Mouse (Mus musculus) E14TG2a.4 (cell line): Measurements from ENCODE around the gene Fip1l1.

Experiments
- H3K27me3 ChIP-seq: 2 replicates; pipeline ENCODE4 v1.6.1; 2014; ENCODE audit warnings: low read length, control low read depth; ENCODE audit not compliant: insufficient read depth
- H3K36me3 ChIP-seq: 2 replicates; pipeline ENCODE4 v1.6.1; 2014; ENCODE audit warnings: low read length, control low read depth; ENCODE audit not compliant: insufficient read depth
- H3K4me1 ChIP-seq: replicated peaks from 2 replicates; pipeline ENCODE4 v1.6.1; 2014; ENCODE audit warnings: low read depth, low read length, control low read depth
- H3K4me3 ChIP-seq: replicated peaks from 2 replicates; pipeline ENCODE4 v1.5.1; 2014; ENCODE audit warnings: mild to moderate bottlenecking, low read length
- H3K9me3 ChIP-seq: 2 replicates; pipeline ENCODE4 v1.6.1; 2014; ENCODE audit warnings: low read length, control low read depth
- CTCF ChIP-seq: conservative IDR thresholded peaks from 2 replicates; pipeline ENCODE4 v1.5.1; 2014; ENCODE audit warnings: low read length
- NANOG ChIP-seq: IDR thresholded peaks from 2 replicates; pipeline ENCODE4 v1.6.1; 2014; ENCODE audit warnings: borderline replicate concordance, low read length, mixed read lengths
- POU5F1 ChIP-seq: IDR thresholded peaks from 2 replicates; pipeline ENCODE4 v1.6.1; 2014; ENCODE audit warnings: low read length, borderline replicate concordance

Fip1l1 gene

GRCm38 (mm10) chr5:74603306-74603705, 68.1 kb downstream of the Fip1l1 start:
- Histone ChIP-seq H3K27me3 (no peaks in the 10 kb centered on the region), H3K4me1 (no peaks in the 10 kb centered on the region), H3K36me3 (peaks cover 10% of the 10 kb centered on the region), H3K9me3 (no peaks in the 10 kb centered on the region), H3K4me3 (no peak overlapping the region)
- TF ChIP-seq CTCF = no peak
- TF ChIP-seq POU5F1 = no peak
- no peak for TF ChIP-seq NANOG

- Histone ChIP-seq H3K9me3 (no peaks in the 10 kb centered on the region), H3K4me1 (no peaks in the 10 kb centered on the region), H3K27me3 (no peaks in the 10 kb centered on the region), H3K36me3 (no peaks in the 10 kb centered on the region), H3K4me3 (no peak overlapping the region)
- no peak for TF ChIP-seq POU5F1
- TF ChIP-seq NANOG = no peak
- no peak for TF ChIP-seq CTCF
Measured at GRCm38 (mm10) chr5:74606213-74606612, 71.0 kb downstream of the Fip1l1 start.

GRCm38 (mm10) chr5:74610511-74610910, 75.3 kb downstream of the Fip1l1 start:
- H3K36me3 ChIP-seq = no peaks in the 10 kb centered on the region
- TF ChIP-seq POU5F1 = no peak
- TF ChIP-seq NANOG = no peak
- no peak for TF ChIP-seq CTCF

GRCm38 (mm10) chr5:74612713-74613112, 77.5 kb downstream of the Fip1l1 start:
- H3K27me3 ChIP-seq = no peaks in the 10 kb centered on the region
- no peaks in the 10 kb centered on the region for H3K9me3 ChIP-seq
- no peaks in the 10 kb centered on the region for H3K36me3 ChIP-seq
- TF ChIP-seq POU5F1 (no peak), CTCF (no peak), NANOG (no peak)
- no peaks in the 10 kb centered on the region for H3K4me1 ChIP-seq
- no peak overlapping the region for H3K4me3 ChIP-seq

More at GRCm38 (mm10) chr5:74610511-74610910, 75.3 kb downstream of the Fip1l1 start:
- Histone ChIP-seq H3K9me3 (no peaks in the 10 kb centered on the region), H3K27me3 (no peaks in the 10 kb centered on the region), H3K4me3 (no peak overlapping the region), H3K4me1 (no peaks in the 10 kb centered on the region)

- H3K9me3 ChIP-seq = no peaks in the 10 kb centered on the region
- H3K4me1 ChIP-seq = no peaks in the 10 kb centered on the region
- H3K27me3 ChIP-seq = no peaks in the 10 kb centered on the region
- no peak for TF ChIP-seq CTCF
- TF ChIP-seq POU5F1 = no peak
- no peak for TF ChIP-seq NANOG
- H3K4me3 ChIP-seq = no peak overlapping the region
- H3K36me3 ChIP-seq = no peaks in the 10 kb centered on the region
Measured at GRCm38 (mm10) chr5:74613491-74614151, 78.4 kb downstream of the Fip1l1 start.

GRCm38 (mm10) chr5:74617816-74618572, 82.7 kb downstream of the Fip1l1 start:
- H3K36me3 ChIP-seq = no peaks in the 10 kb centered on the region
- H3K27me3 ChIP-seq = no peaks in the 10 kb centered on the region
- TF ChIP-seq CTCF = no peak
- TF ChIP-seq NANOG = no peak
- no peak for TF ChIP-seq POU5F1
- H3K9me3 ChIP-seq = peaks cover 14% of the 10 kb centered on the region
- no peaks in the 10 kb centered on the region for H3K4me1 ChIP-seq
- H3K4me3 ChIP-seq = no peak overlapping the region

GRCm38 (mm10) chr5:74618573-74619059, 83.4 kb downstream of the Fip1l1 start:
- Histone ChIP-seq H3K36me3 (no peaks in the 10 kb centered on the region), H3K27me3 (no peaks in the 10 kb centered on the region), H3K9me3 (peaks cover 14% of the 10 kb centered on the region), H3K4me3 (no peak overlapping the region), H3K4me1 (no peaks in the 10 kb centered on the region)
- TF ChIP-seq CTCF (peak; percentile 47), NANOG (no peak), POU5F1 (no peak)

GRCm38 (mm10) chr5:74621691-74622470, 86.6 kb downstream of the Fip1l1 start:
- Histone ChIP-seq H3K4me1 (no peaks in the 10 kb centered on the region), H3K4me3 (no peak overlapping the region), H3K36me3 (no peaks in the 10 kb centered on the region), H3K27me3 (no peaks in the 10 kb centered on the region), H3K9me3 (peaks cover 14% of the 10 kb centered on the region)
- no peak for TF ChIP-seq CTCF
- TF ChIP-seq NANOG = no peak
- TF ChIP-seq POU5F1 = no peak
